Mouse (Mus musculus) CH12.LX (cell line): ENCODE measurements around the gene Rnf213. TPM values are rescaled to one million over a fixed set of nuclear protein-coding genes. Genes with fewer than 3 reads are reported as not detected.
A peak's percentile ranks its signal among the peaks of the same experiment; 100 is the strongest.

Experiments used
- DNase-seq: peaks from one replicate; pipeline ENCODE4 v3.0.0-alpha.2; 2013; ENCODE audit errors: extremely low read depth
- H3K27ac ChIP-seq: 2 replicates; pipeline ENCODE4 v1.5.1; 2012; ENCODE audit warnings: low read depth, mild to moderate bottlenecking, control low read depth, moderate library complexity; ENCODE audit not compliant: insufficient read depth
- H3K27me3 ChIP-seq: replicated peaks from 2 replicates; pipeline ENCODE3; 2012; ENCODE audit warnings: inconsistent platforms
- H3K36me3 ChIP-seq, 2 experiments: replicated peaks in 1 of 2; 2 replicates each; pipeline versions ENCODE3 to v1.6.1; 2012; ENCODE audit warnings: inconsistent platforms in 1 of 2, low read length in 1 of 2, mild to moderate bottlenecking in 1 of 2, mixed read lengths in 1 of 2, moderate library complexity in 1 of 2; ENCODE audit not compliant: control insufficient read depth in 1 of 2, insufficient read depth in 1 of 2
- H3K4me1 ChIP-seq, 2 experiments: 2 replicates each; pipeline ENCODE4 v1.6.1; 2012; ENCODE audit warnings: inconsistent platforms in 1 of 2, moderate library complexity in 1 of 2; ENCODE audit not compliant: insufficient read depth in 2 of 2, control insufficient read depth in 1 of 2
- H3K4me2 ChIP-seq: 2 replicates; pipeline ENCODE4 v1.6.1; 2012; ENCODE audit warnings: low read depth, mild to moderate bottlenecking, control low read depth; ENCODE audit not compliant: poor library complexity, insufficient read depth, severe bottlenecking
- H3K4me3 ChIP-seq, 3 experiments: fragments of 150-350 bp in 1 of 3; sonication (generic) in 1 of 3; replicated peaks in 1 of 3; 2 replicates each; pipeline versions ENCODE3 to v1.5.1; 2011 to 2012; ENCODE audit warnings: low read depth in 2 of 3, low read length in 2 of 3, mild to moderate bottlenecking in 2 of 3, moderate library complexity in 2 of 3, control low read depth in 1 of 3, improper control_type of control experiment in 1 of 3, inconsistent platforms in 1 of 3, mixed read lengths in 1 of 3; ENCODE audit not compliant: poor library complexity in 1 of 3
- H3K79me2 ChIP-seq: replicated peaks from 2 replicates; pipeline ENCODE4 v1.6.1; 2012; ENCODE audit warnings: mild to moderate bottlenecking, moderate library complexity; ENCODE audit not compliant: control insufficient read depth, poor library complexity, insufficient read depth, severe bottlenecking; ENCODE audit errors: extremely low read depth
- H3K9ac ChIP-seq: 2 replicates; pipeline ENCODE4 v1.6.1; 2012; ENCODE audit warnings: low read depth, mild to moderate bottlenecking, control low read depth, moderate library complexity; ENCODE audit not compliant: insufficient read depth
- H3K9me3 ChIP-seq: replicated peaks from 2 replicates; pipeline ENCODE3; 2012; ENCODE audit warnings: low read length, inconsistent platforms, mixed read lengths
- BHLHE40 ChIP-seq: IDR thresholded peaks from 2 replicates; pipeline ENCODE4 v1.6.1; 2011; ENCODE audit warnings: mild to moderate bottlenecking, low read depth, low read length, improper control_type of control experiment
- CHD1 ChIP-seq: IDR thresholded peaks from 2 replicates; pipeline ENCODE4 v1.6.1; 2012; ENCODE audit warnings: low read depth, low read length, improper control_type of control experiment, inconsistent platforms
- E2F4 ChIP-seq: IDR thresholded peaks from 2 replicates; pipeline ENCODE4 v1.6.1; 2011; ENCODE audit warnings: low read depth, low read length, improper control_type of control experiment; ENCODE audit not compliant: insufficient replicate concordance
- ETS1 ChIP-seq: conservative IDR thresholded peaks from 2 replicates; pipeline ENCODE4 v1.6.1; 2012; ENCODE audit warnings: low read depth, mild to moderate bottlenecking, inconsistent platforms, low read length, improper control_type of control experiment, moderate library complexity
- KAT2A ChIP-seq: IDR thresholded peaks from 2 replicates; pipeline ENCODE4 v1.6.1; 2012; ENCODE audit warnings: low read length, improper control_type of control experiment, inconsistent platforms; ENCODE audit not compliant: insufficient replicate concordance
- MAZ ChIP-seq: IDR thresholded peaks from 2 replicates; pipeline ENCODE4 v1.6.1; 2012; ENCODE audit warnings: low read depth, mild to moderate bottlenecking, inconsistent platforms, low read length, improper control_type of control experiment, moderate library complexity
- NELFE ChIP-seq: IDR thresholded peaks from 2 replicates; pipeline ENCODE4 v1.6.1; 2011; ENCODE audit warnings: low read depth, low read length, improper control_type of control experiment
- TBP ChIP-seq: conservative IDR thresholded peaks from 2 replicates; pipeline ENCODE4 v1.6.1; 2011; ENCODE audit warnings: low read depth, low read length, improper control_type of control experiment
- UBTF ChIP-seq: IDR thresholded peaks from 2 replicates; pipeline ENCODE4 v1.6.1; 2012; ENCODE audit warnings: low read depth, mild to moderate bottlenecking, inconsistent platforms, low read length, improper control_type of control experiment, moderate library complexity
- USF1 ChIP-seq: IDR thresholded peaks from 2 replicates; pipeline ENCODE4 v1.6.1; 2014; ENCODE audit warnings: low read depth, mild to moderate bottlenecking, inconsistent platforms, low read length, improper control_type of control experiment
- ZC3H11A ChIP-seq: IDR thresholded peaks from 2 replicates; pipeline ENCODE4 v1.6.1; 2012; ENCODE audit warnings: low read depth, mild to moderate bottlenecking, inconsistent platforms, low read length, improper control_type of control experiment
- ZKSCAN1 ChIP-seq: IDR thresholded peaks from 2 replicates; pipeline ENCODE4 v1.6.1; 2012; ENCODE audit warnings: low read depth, inconsistent platforms, low read length, improper control_type of control experiment, borderline replicate concordance
- ZMIZ1 ChIP-seq: IDR thresholded peaks from 2 replicates; pipeline ENCODE4 v1.6.1; 2012; ENCODE audit warnings: low read depth, mild to moderate bottlenecking, inconsistent platforms, low read length, improper control_type of control experiment
- ZNF384 ChIP-seq: IDR thresholded peaks from 2 replicates; pipeline ENCODE4 v1.6.1; 2012; ENCODE audit warnings: low read depth, low read length, improper control_type of control experiment, inconsistent platforms
- dilution Hi-C: fragments of 300-500 bp; cut with MboI; formaldehyde crosslinking; loops from 2 replicates; pipeline ENCODE4 v1.14.3; 2020; ENCODE audit warnings: low sequenced_read_pairs; ENCODE audit not compliant: extremely low pct_unique_long_range_greater_than_20kb, extremely low pct_ligation_motif_present
- in situ Hi-C: fragments of 300-500 bp; cut with MboI; formaldehyde crosslinking; loops from 3 replicates; pipeline ENCODE4 v1.14.3; 2019; ENCODE audit warnings: low sequenced_read_pairs, low pct_ligation_motif_present, low pct_unique_long_range_greater_than_20kb, mixed read lengths
- polyA plus RNA-seq: library from polyadenylated mRNA; unstranded; fragments of >175 nt; gene quantifications from 2 replicates; pipeline ENCODE4 v1.2.1, GENCODE M21; 2012; ENCODE audit warnings: low read depth; ENCODE audit not compliant: insufficient read length
- total RNA-seq, 2 experiments: library from RNA; depleted of rRNA; stranded (reverse); fragments of 300-350 nt in 1 of 2; fragments of >200 nt in 1 of 2; gene quantifications; 2 replicates each; pipeline ENCODE4 v1.2.3; 2012 to 2014

Gene Rnf213
- total and polyA plus RNA-seq, 3 experiments: 4.2 to 23.2 (median 11.2) TPM

DNA sequence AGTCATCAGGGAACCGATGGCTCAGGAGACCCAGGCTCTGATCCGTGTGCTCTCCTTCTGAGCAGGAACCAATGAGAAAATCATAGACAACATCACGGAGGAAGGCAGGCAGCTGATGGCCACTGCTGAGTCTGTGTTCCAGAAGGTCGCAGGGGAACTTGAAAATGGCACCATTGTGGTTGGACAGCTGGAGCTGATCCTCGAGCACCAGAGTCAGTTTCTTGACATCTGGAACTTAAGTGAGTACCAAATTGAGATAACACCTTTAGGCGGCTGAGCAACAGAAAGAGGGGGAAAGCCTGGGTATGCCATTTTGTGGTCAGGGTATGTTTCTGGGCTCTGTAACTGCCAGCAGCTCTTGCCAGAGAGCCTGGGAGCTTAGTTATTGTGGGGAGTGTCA, 34.5 kb downstream of the Rnf213 start:
- no peak overlapping the region for H3K27ac ChIP-seq
- TF ChIP-seq ZMIZ1: no peak
- TF ChIP-seq TBP: no peak
- TF ChIP-seq E2F4: no peak
- TF ChIP-seq ZKSCAN1: no peak
- no peak for TF ChIP-seq CHD1
- TF ChIP-seq ETS1: no peak
- no peak for TF ChIP-seq ZC3H11A
- TF ChIP-seq MAZ: no peak
- no peak for TF ChIP-seq NELFE
- TF ChIP-seq USF1: no peak
- TF ChIP-seq ZNF384: no peak
- no peak for TF ChIP-seq BHLHE40
- TF ChIP-seq, all 38 proteins: peak for 0
- peaks cover 4% of the 10 kb centered on the region for H3K27me3 ChIP-seq
- H3K9me3 ChIP-seq: no peaks in the 10 kb centered on the region
- dilution Hi-C loops: no loop called here
- H3K36me3 ChIP-seq: peaks cover 71 to 75% of the 10 kb centered on the region in 2 experiments
- no peak for DNase-seq
- H3K9ac ChIP-seq: no peak overlapping the region
- no peak overlapping the region for H3K4me3 ChIP-seq
- H3K4me1 ChIP-seq: peaks cover 3 to 13% of the 10 kb centered on the region in 2 experiments
- in situ Hi-C loops: no loop called here
- no peak overlapping the region for H3K4me2 ChIP-seq
- H3K79me2 ChIP-seq: no peaks in the 10 kb centered on the region

DNA sequence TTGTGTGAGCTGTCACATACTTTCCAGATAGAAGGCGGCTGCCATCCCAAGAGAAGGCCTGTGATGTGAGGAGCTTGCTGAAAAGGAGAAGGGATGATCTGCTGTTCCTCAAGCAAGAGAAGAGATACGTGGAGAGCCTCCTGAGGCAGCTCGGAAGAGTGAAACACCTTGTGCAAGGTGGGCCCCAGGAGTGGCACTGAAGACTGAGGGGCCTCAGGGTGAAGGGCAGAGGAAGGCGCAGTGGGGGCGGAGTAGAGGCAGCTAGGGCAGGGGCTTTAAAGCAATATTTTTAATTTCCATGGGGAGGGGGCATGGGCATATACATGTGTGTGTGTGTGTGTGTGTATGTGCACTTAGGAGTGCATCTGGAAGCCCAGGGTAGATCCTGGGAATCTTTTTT, 35.1 kb downstream of the Rnf213 start:
- H3K79me2 ChIP-seq: no peaks in the 10 kb centered on the region
- no peak for TF ChIP-seq UBTF
- peaks cover 3 to 13% of the 10 kb centered on the region in 2 experiments for H3K4me1 ChIP-seq
- dilution Hi-C loops (no loop called here), in situ Hi-C loops (no loop called here)
- H3K27ac ChIP-seq: no peak overlapping the region
- H3K9me3 ChIP-seq: no peaks in the 10 kb centered on the region
- H3K4me2 ChIP-seq: no peak overlapping the region
- no peak for DNase-seq
- H3K9ac ChIP-seq: no peak overlapping the region
- H3K36me3 ChIP-seq: peaks cover 70 to 74% of the 10 kb centered on the region in 2 experiments
- H3K4me3 ChIP-seq: no peak overlapping the region
- peaks cover 4% of the 10 kb centered on the region for H3K27me3 ChIP-seq

DNA sequence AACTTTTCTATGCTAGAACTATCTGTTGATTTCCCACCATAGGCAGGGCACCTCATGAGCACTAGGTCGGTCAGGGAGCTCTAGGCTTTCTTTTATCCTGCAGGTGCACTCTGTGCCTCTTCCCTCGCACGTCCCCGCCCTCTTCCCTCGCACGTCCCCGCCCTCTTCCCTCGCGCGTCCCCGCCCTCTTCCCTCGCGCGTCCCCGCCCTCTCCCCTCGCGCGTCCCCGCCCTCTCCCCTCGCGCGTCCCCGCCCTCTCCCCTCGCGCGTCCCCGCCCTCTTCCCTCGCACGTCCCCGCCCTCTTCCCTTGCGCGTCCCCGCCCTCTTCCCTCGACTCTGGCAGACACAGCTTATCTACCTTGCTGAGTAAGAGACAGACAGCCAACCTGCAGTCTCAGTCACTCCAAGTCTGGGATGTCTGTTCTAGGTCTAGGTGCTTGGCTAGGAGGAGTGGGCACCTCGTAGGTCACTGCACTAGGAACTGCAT, 35.8 kb downstream of the Rnf213 start:
- peak; percentile 72 for DNase-seq
- no peak for TF ChIP-seq KAT2A
- TF ChIP-seq, all 38 proteins: peak for 0
- Histone ChIP-seq H3K79me2 (no peaks in the 10 kb centered on the region), H3K9me3 (peaks cover 4% of the 10 kb centered on the region), H3K36me3 (peaks cover 74 to 78% of the 10 kb centered on the region in 2 experiments), H3K27ac (no peak overlapping the region), H3K4me1 (peaks cover 3 to 15% of the 10 kb centered on the region in 2 experiments), H3K27me3 (peaks cover 4% of the 10 kb centered on the region), H3K4me2 (peak overlapping the region; percentile 27; the same call in 1 of the 2 replicates), H3K4me3 (no peak overlapping the region), H3K9ac (no peak overlapping the region)
- dilution Hi-C loops: no loop called here
- in situ Hi-C loops: no loop called here
